Mouse (Mus musculus) C2C12 (cell line): ENCODE measurements around the gene Myh1.

ENCODE experiments used
- CEBPB ChIP-seq: IDR thresholded peaks from one replicate; pipeline ENCODE4 v1.6.1; 2011; ENCODE audit warnings: low read depth, mild to moderate bottlenecking, control low read depth, moderate library complexity
- CTCF ChIP-seq: IDR thresholded peaks from one replicate; pipeline ENCODE4 v1.5.1; 2011; ENCODE audit not compliant: control insufficient read depth, insufficient read depth, insufficient read length
- USF1 ChIP-seq: IDR thresholded peaks from one replicate; pipeline ENCODE4 v1.6.1; 2011; ENCODE audit warnings: low read depth, mild to moderate bottlenecking, control low read depth, moderate library complexity

DNA sequence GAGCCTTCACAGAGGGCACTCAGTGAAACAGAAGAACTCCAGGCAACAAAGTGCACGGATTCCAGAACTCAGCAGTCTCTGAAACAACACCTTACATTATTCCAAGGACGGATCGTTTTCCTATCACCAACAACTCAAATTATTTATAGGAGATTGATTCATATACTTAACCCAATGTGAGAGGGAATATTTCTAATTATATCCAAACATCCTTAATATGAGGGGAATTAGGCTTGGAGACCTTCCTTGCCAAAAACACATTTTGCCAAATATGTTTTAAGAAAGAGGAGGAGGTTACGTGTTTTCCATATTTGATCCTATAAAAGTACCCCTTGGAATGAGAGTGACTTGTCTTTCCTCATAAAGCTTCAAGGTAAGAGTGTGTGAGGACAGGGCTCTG is at the start of gene Myh1:
- TF ChIP-seq CTCF (no peak), USF1 (no peak), CEBPB (no peak)
